Mouse (Mus musculus): Measurements from ENCODE around the gene Gm6880.
"Not testable (repeated sequence)": the region's sequence is repeated elsewhere in the genome, so short reads cannot be mapped to it uniquely, and the experiment has no call there.

Gene Gm6880

GRCm38 (mm10) chrX:74481349-74481885, at the start of gene Gm6880:
Gene Gm6880 (minus strand): TSS chrX:74481399.
- DNase-seq (ENCODE audit: low read depth, low spot score) = not testable (repeated sequence)

- not testable (repeated sequence) for DNase-seq (ENCODE audit: low read depth, low spot score)
Observed at GRCm38 (mm10) chrX:74517461-74517860, 36.3 kb upstream of the Gm6880 start.

- no peak for DNase-seq (ENCODE audit: low read depth, low spot score)
Observed at GRCm38 (mm10) chrX:74497131-74497530, 15.9 kb upstream of the Gm6880 start.

GRCm38 (mm10) chrX:74452773-74453172, 28.4 kb downstream of the Gm6880 start:
- peak; percentile 35 for DNase-seq (ENCODE audit: low read depth, low spot score)

- DNase-seq (ENCODE audit: low read depth, low spot score) = no peak
Observed at GRCm38 (mm10) chrX:74451157-74451912, 29.9 kb downstream of the Gm6880 start.

Data from CD4-positive helper T cell, adult 2 months (primary cell).